Mouse (Mus musculus): ENCODE results near the gene Trnp1.

DNA sequence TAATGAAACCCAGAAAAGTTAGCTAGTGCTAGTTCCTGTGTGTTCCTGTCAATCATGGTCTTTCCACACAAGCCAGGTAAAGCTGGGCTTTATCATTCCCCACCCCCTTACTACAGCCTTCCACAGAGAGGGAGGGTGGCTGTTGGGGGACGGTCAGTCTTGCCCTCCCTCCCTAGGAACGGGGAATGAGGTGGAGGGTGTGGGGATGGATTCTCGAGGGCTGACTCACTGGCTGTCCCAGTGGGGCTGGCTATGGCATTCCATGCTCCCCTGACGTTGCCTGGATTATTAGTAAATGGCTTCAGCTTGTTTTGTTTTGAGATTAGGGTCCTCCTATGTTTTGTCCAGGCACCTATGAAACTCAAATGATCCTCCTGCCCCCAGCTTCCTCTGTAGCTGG is 16.9 kb downstream of the Trnp1 start:
- TF ChIP-seq CTCF (IDR thresholded peaks at IDR 0.05; ENCODE audit: insufficient read depth, low read depth, low read length) (no peak), POLR2A (IDR thresholded peaks at IDR 0.05; ENCODE audit: insufficient read depth, low read depth, low read length) (no peak)

Measured in olfactory bulb, adult 2 months (tissue).